Mouse (Mus musculus) intestine, embryonic 14.5 days (tissue): ENCODE measurements around the gene Susd6. TPM values are rescaled to one million over a fixed set of nuclear protein-coding genes. Genes with fewer than 3 reads are reported as not detected.

Experiments used
- ATAC-seq: fragments of 200-750 bp; cut with Nextera tagmentation; replicated peaks from 2 replicates; pipeline ENCODE4 v1.8.0; 2017; ENCODE audit warnings: low read depth, moderate number of reproducible peaks, moderate TSS enrichment, moderate library complexity; ENCODE audit not compliant: low FRiP score, low TSS enrichment
- DNase-seq: peaks from one replicate; pipeline ENCODE4 v3.0.0-alpha.2; 2018; ENCODE audit warnings: low spot score
- H3K27ac ChIP-seq: fragments of 300-500 bp; sonication (generic); 2 replicates; pipeline ENCODE4 v1.5.1; 2014; ENCODE audit warnings: low read depth, mild to moderate bottlenecking, control low read depth
- H3K27me3 ChIP-seq: fragments of 300-500 bp; sonication (generic); replicated peaks from 2 replicates; pipeline ENCODE4 v1.6.1; 2014; ENCODE audit warnings: low read length, control low read depth; ENCODE audit not compliant: control insufficient read depth, insufficient read depth
- H3K36me3 ChIP-seq: fragments of 300-500 bp; sonication (generic); 2 replicates; pipeline ENCODE4 v1.6.1; 2014; ENCODE audit warnings: low read length, control low read depth; ENCODE audit not compliant: control insufficient read depth, insufficient read depth
- H3K4me1 ChIP-seq: fragments of 300-500 bp; sonication (generic); replicated peaks from 2 replicates; pipeline ENCODE4 v1.6.1; 2014; ENCODE audit warnings: low read length, control low read depth, mixed read lengths; ENCODE audit not compliant: control insufficient read depth, insufficient read depth
- H3K4me2 ChIP-seq: fragments of 300-500 bp; sonication (generic); 2 replicates; pipeline ENCODE4 v1.6.1; 2014; ENCODE audit warnings: low read length
- H3K4me3 ChIP-seq: fragments of 300-500 bp; sonication (generic); 2 replicates; pipeline ENCODE4 v1.5.1; 2014; ENCODE audit warnings: low read depth, low read length, control low read depth, mixed read lengths
- H3K9ac ChIP-seq: fragments of 300-500 bp; sonication (generic); 2 replicates; pipeline ENCODE4 v1.6.1; 2014; ENCODE audit warnings: mild to moderate bottlenecking, low read length
- H3K9me3 ChIP-seq: fragments of 300-500 bp; sonication (generic); 2 replicates; pipeline ENCODE4 v1.6.1; 2016; ENCODE audit warnings: low read length, control low read depth; ENCODE audit not compliant: control insufficient read depth
- WGBS: fragments of 180-500 bp; shearing (Covaris S2); extraction: QIAGEN DNeasy Blood & Tissue Kit; methylation state at CpG from one replicate; pipeline ENCODE4 v1.1.7; 2014; 5-methylcytosine and 5-hydroxymethylcytosine counted together
- polyA plus RNA-seq: library from polyadenylated mRNA; unstranded; fragments of >200 nt; fragmentation: Nextera tagmentation; extraction: Ambion mirVana; gene quantifications from 2 replicates; pipeline ENCODE4 v1.2.1, GENCODE M21; 2014

Gene Susd6
- polyA plus RNA-seq, 1 experiment from 2014 or later: 21.4 TPM

DNA sequence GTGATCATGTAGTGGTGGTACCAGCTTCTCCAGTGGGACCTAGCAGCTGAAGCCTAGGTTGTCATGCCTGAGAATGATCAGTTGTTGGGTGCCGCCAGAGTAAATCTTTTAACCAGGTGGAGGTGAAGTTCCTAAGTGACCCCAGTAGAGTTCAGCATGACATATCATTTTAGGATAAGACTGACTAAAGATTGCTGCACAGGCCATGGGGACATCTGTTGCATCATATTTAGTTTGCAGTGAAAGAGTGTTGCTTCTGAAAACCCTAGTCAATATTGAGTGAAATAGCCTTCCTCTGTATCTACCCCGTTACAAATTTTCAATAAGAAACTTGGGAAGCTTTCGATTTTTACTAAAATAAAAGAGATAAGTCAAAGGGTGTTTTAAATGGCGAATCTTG lies 64.4 kb downstream of the Susd6 start:
- no peak overlapping the region for H3K4me2 ChIP-seq
- no peak overlapping the region for H3K4me3 ChIP-seq
- DNase-seq (no peak), ATAC-seq (no peak)
- no peaks in the 10 kb centered on the region; the same call in 1 of the 2 replicates for H3K4me1 ChIP-seq
- WGBS: 95% methylated on average over 4 of the region's 4 CpGs
- no peaks in the 10 kb centered on the region for H3K9me3 ChIP-seq
- no peaks in the 10 kb centered on the region; the same call in 1 of the 2 replicates for H3K36me3 ChIP-seq
- H3K27me3 ChIP-seq: no peaks in the 10 kb centered on the region
- H3K9ac ChIP-seq: no peak overlapping the region
- H3K27ac ChIP-seq: no peak overlapping the region

DNA sequence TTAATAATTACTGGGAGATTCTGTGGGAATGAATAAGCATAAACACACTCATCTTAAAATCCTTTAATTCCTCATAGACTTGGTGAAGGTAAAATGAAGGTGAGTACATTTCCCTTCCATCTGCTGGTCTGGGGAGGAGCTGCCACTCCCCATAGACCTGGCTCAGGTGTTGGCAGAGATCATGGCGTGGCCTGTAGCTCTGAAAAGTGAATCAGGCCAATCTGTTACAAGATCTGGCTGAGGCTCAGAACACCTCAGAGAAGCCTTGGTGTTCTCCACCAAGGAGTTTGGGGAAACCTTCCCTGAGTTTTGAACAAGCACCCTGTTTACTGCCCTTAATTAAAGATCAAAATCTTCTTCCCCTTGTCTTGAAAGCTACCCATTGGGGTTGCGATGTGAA lies 64.8 kb downstream of the Susd6 start:
- 86% methylated on average over 2 of the region's 2 CpGs for WGBS
- no peak overlapping the region for H3K27ac ChIP-seq
- no peak overlapping the region for H3K4me3 ChIP-seq
- H3K9ac ChIP-seq: no peak overlapping the region
- H3K4me1 ChIP-seq: no peaks in the 10 kb centered on the region; the same call in 1 of the 2 replicates
- no peaks in the 10 kb centered on the region for H3K27me3 ChIP-seq
- no peak for DNase-seq
- H3K9me3 ChIP-seq: no peaks in the 10 kb centered on the region
- ATAC-seq: no peak
- H3K36me3 ChIP-seq: no peaks in the 10 kb centered on the region; the same call in 1 of the 2 replicates
- no peak overlapping the region for H3K4me2 ChIP-seq

DNA sequence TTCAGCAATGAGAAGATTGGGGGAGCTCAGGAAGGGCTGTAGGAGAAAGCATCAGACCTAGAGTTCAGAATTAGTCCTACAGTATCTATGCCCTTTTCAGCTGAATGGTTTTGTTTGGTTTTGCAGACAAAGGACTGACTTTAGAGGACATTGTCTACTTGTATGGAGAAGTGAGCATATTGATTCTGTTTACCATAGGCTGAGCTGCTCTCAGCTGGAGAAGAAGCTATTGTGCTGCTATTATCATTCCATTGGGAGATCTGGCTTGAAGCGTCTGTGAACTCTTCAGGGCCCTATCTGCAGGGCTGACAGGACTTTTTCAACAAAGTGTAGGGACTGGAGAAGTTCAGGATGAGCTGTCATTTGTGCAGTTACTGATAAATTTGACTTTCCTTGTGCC lies 65.3 kb downstream of the Susd6 start:
- Histone ChIP-seq H3K27ac (no peak overlapping the region), H3K4me2 (no peak overlapping the region), H3K9ac (no peak overlapping the region), H3K36me3 (no peaks in the 10 kb centered on the region; the same call in 1 of the 2 replicates), H3K4me3 (no peak overlapping the region), H3K27me3 (no peaks in the 10 kb centered on the region), H3K4me1 (no peaks in the 10 kb centered on the region; the same call in 1 of the 2 replicates), H3K9me3 (no peaks in the 10 kb centered on the region)
- 19% methylated on average over 1 of the region's 1 CpGs for WGBS
- ATAC-seq (no peak), DNase-seq (no peak)

DNA sequence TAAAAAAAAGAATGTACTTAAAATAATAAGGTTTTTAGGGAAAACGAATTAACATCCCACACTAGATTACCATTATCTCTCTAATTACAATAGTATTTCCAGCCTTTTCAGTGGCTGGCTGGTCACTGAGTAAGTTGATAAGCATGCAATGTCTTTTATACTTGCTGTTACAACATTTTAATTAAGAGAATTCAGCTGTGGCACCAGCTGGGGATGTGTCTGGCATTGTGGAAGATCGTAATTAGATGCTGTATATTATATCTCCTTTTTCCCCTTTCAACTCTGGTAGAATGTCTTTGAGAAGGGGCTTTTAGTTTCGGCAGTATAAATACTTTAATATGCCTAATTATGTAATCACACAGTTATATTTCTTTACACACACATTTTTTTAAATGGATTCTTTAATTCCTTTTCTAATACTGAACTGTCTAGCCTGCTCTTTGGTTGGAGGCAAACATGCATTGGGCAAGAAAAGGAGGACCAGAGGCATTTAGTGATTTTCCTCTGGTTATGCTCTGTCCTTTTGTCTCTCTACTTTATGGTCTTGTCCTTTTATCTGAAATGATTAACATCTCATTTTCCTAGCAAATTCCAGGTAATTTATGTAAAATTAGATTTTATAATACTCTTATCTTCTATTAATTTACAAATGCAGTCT lies 67.5 kb downstream of the Susd6 start:
- H3K27me3 ChIP-seq: no peaks in the 10 kb centered on the region
- no peak for ATAC-seq

DNA sequence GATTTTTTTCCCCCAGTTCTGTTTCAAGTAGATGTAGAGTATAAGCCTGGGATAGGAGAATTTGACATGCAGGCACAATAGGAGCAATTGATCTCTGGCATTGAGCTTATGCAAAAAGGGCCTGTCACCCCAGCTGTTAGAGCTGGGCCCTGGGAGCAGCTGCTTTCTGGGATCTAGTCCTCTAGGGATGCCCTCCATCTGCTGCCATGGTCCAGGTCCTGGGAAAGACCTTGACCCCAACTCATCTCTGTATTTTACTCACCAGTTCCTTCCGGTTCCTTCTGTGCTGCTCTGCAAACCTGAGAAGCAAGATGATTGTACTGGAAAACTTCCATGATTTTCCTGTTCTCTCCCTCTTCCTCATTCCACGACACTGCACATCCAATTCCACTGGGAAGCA lies 68.0 kb downstream of the Susd6 start:
- no peak for DNase-seq

More for the DNA sequence above, 67.5 kb downstream of the Susd6 start:
- Histone ChIP-seq H3K36me3 (no peaks in the 10 kb centered on the region), H3K4me2 (no peak overlapping the region), H3K9ac (no peak overlapping the region), H3K4me3 (no peak overlapping the region), H3K4me1 (no peaks in the 10 kb centered on the region; the same call in 1 of the 2 replicates), H3K27ac (no peak overlapping the region), H3K9me3 (no peaks in the 10 kb centered on the region)
- WGBS: 88% methylated on average over 3 of the region's 3 CpGs
- no peak for DNase-seq

DNA sequence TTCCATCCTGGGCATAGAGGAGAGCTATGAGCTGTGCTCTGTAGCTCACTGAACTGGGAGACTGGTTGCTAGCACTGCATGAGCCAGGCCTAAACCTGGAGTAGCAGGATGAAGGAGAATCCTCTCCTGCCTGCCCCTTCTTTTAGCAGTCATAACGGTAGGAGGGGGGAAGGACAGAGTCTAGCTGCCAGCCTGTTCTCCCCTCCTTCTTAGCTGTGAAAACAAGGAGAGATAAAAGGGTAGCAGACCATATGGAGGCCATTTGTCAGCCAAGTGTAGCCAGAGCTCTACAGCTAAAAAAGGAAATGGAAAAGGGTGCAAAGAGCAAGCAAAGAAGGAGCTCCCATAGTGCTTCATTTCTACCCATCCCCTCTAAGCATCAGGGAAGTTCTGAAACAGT lies 71.6 kb downstream of the Susd6 start:
- Histone ChIP-seq H3K27me3 (no peaks in the 10 kb centered on the region), H3K4me1 (no peaks in the 10 kb centered on the region), H3K36me3 (no peaks in the 10 kb centered on the region), H3K4me3 (no peak overlapping the region), H3K9me3 (no peaks in the 10 kb centered on the region), H3K9ac (no peak overlapping the region), H3K4me2 (no peak overlapping the region), H3K27ac (no peak overlapping the region)
- 5% methylated on average over 1 of the region's 1 CpGs for WGBS
- DNase-seq: no peak
- ATAC-seq: no peak

More for the DNA sequence above, 68.0 kb downstream of the Susd6 start:
- WGBS: 84% methylated on average over 2 of the region's 2 CpGs
- ATAC-seq: no peak
- H3K27me3 ChIP-seq: no peaks in the 10 kb centered on the region
- H3K27ac ChIP-seq: no peak overlapping the region
- H3K36me3 ChIP-seq: no peaks in the 10 kb centered on the region
- H3K4me1 ChIP-seq: no peaks in the 10 kb centered on the region; the same call in 1 of the 2 replicates
- H3K4me2 ChIP-seq: no peak overlapping the region
- no peaks in the 10 kb centered on the region for H3K9me3 ChIP-seq
- no peak overlapping the region for H3K9ac ChIP-seq
- no peak overlapping the region for H3K4me3 ChIP-seq

DNA sequence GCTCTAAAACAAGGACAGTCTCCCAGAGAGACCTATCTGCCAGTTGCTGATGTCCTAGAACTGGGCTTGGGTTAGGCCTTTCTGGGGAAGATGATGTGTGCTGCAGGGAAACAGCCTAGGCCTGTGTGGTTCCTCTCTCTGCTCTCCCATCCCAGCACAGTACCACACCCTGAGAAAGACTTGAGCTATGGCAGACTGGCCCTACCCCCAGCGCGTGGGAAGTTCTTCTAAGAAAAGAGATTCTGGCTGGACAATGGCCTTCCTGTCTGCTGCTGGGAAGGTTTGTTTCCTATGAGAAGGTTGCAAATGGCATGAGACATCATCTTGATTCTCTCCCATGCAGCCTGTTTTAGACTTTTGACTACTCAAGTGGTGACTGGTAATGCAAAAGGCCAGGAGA lies 73.1 kb downstream of the Susd6 start:
- H3K27me3 ChIP-seq: no peaks in the 10 kb centered on the region
- H3K4me3 ChIP-seq: no peak overlapping the region
- no peaks in the 10 kb centered on the region for H3K4me1 ChIP-seq
- no peak for ATAC-seq
- DNase-seq: no peak
- H3K4me2 ChIP-seq: no peak overlapping the region
- 75% methylated on average over 2 of the region's 2 CpGs for WGBS
- no peak overlapping the region for H3K27ac ChIP-seq
- H3K36me3 ChIP-seq: no peaks in the 10 kb centered on the region
- no peak overlapping the region for H3K9ac ChIP-seq
- no peaks in the 10 kb centered on the region for H3K9me3 ChIP-seq

DNA sequence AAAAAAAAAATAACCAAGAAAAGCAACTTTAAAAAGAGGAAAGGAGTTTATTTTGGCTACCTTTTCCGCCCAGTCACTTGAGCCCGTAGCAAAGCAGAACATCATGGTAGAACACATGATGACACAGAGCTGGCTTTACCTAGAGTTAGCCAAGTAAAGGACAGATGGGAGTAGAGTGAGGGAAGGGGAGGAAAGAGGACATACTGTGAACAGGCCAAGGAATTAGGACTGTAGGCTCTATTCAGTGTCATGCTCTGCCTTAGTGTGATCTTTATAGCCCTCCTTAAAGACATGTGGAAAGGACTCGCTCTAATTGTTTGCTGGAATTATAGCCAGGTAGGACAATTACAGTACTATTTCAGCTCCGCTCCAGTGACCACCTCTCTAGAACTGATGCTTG lies 74.9 kb downstream of the Susd6 start:
- ATAC-seq (no peak), DNase-seq (no peak)
- Histone ChIP-seq H3K9ac (no peak overlapping the region), H3K4me2 (no peak overlapping the region), H3K27me3 (no peaks in the 10 kb centered on the region), H3K4me3 (no peak overlapping the region), H3K4me1 (no peaks in the 10 kb centered on the region), H3K27ac (no peak overlapping the region), H3K36me3 (peaks cover 11% of the 10 kb centered on the region), H3K9me3 (no peaks in the 10 kb centered on the region)
- WGBS: 86% methylated on average over 4 of the region's 4 CpGs

DNA sequence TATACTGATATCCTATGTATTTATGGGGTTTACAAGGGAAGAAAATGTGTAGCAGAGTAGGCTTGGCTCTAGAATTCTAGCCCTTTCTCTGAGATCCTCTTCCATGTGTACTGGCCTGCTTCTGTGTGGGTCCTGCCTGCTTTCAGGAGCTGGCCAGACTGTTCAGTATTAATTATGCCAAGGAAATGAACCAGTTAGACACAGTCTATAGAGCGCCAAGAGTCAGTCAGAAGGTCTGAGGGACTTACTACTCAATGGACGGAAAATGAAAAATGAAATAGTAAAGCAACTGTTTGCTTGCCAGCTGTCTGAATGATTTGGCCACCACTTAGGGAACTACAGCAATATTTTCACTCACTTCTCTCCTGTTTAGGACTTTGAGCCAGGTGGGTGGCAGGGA lies 75.7 kb downstream of the Susd6 start:
- 79% methylated on average over 2 of the region's 2 CpGs for WGBS
- H3K4me1 ChIP-seq: no peaks in the 10 kb centered on the region
- no peak overlapping the region for H3K4me2 ChIP-seq
- no peaks in the 10 kb centered on the region for H3K27me3 ChIP-seq
- no peak overlapping the region for H3K9ac ChIP-seq
- DNase-seq (no peak), ATAC-seq (no peak)
- H3K36me3 ChIP-seq: peaks cover 15% of the 10 kb centered on the region
- H3K4me3 ChIP-seq: no peak overlapping the region
- H3K27ac ChIP-seq: no peak overlapping the region
- H3K9me3 ChIP-seq: no peaks in the 10 kb centered on the region
